In the genomic region with DNA sequence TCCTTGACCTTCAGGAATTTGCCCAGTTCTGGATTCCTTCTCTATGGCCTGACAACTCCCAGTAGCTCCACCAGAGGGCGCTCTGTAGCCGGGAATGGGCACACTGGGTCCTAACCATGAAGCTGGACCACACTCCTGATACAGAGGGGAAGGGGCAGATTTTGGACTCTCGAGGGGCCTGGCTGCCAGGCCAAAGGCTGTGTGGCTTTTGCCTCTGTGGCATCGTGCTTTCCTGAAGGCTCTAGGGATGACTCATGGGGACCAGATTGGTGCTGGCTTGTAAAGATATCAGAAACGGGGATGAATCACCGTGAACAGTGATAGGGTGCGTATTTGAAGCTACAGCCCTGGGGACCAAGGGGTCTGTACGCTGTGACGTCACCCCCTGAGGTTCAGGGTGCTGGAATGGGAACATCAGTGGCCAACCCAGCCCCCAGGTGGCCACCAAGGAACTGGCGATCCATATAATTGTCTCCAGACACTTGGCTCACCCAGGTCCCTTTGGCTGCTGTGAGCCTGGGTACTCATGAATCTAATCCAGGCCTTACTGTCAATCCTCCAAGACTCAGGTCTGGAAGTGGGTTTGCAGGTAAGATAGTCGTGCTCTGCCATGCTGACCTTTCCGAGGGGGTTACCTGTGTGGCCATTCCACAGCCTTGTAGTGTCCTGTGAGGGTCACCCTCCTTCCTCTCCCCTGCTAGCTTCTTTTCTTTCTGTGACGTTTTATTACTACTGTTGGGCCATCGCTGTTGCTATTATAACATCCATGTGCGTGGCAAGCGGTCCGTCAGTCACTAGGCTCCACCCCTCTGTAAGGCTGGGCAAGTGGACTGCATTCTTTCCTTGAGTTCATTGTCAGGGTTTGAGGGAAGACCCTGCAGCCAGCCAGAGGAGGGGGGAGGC, we compare ENCODE assay signal across 9 mouse cellular contexts. TPM values are rescaled to one million over a fixed set of nuclear protein-coding genes. Genes with fewer than 3 reads are reported as not detected.
DNase-seq lines count a peak whose midpoint lies in the region; ATAC-seq and TF ChIP-seq lines count a peak whose summit lies in the region.
"Had no signal": no experiment of that assay in that cellular context is flagged by ENCODE, and none has a peak within 500 bp of the region (broad histone marks: within the 10 kb centered on the region; RNA-seq: fewer than 3 reads in every experiment).

No protein-coding gene starts in this region.

- no peaks in the 10 kb centered on the region for H3K9me3 ChIP-seq in ES-Bruce4 (replicated peaks; ENCODE audit: control insufficient read depth, insufficient read depth, low read length, poor library complexity, severe bottlenecking)
- no peaks in the 10 kb centered on the region for H3K9me3 ChIP-seq in embryonic facial prominence, embryonic 15.5 days (replicated peaks)
- H3K9me3 ChIP-seq in heart, embryonic 13.5 days: peaks cover 11% of the 10 kb centered on the region; the same call in 1 of the 2 replicates
- no peaks in the 10 kb centered on the region for H3K9me3 ChIP-seq in kidney, postnatal 0 days (replicated peaks; ENCODE audit: low read length)
- H3K9me3 ChIP-seq: heart, embryonic 15.5 days had no signal

- no peaks in the 10 kb centered on the region for H3K36me3 ChIP-seq in ES-Bruce4 (ENCODE audit: control insufficient read depth, insufficient read depth, low read length, poor library complexity, severe bottlenecking)
- no peaks in the 10 kb centered on the region for H3K36me3 ChIP-seq in embryonic facial prominence, embryonic 15.5 days
- no peaks in the 10 kb centered on the region for H3K36me3 ChIP-seq in heart, embryonic 13.5 days
- no peaks in the 10 kb centered on the region for H3K36me3 ChIP-seq in kidney, postnatal 0 days (ENCODE audit: insufficient read depth, low read length)
- H3K36me3 ChIP-seq: heart, embryonic 15.5 days had no signal

- H3K4me3 ChIP-seq in ES-Bruce4 (ENCODE audit: low read depth, low read length): no peak overlapping the region
- no peak overlapping the region for H3K4me3 ChIP-seq in bone marrow, adult 2 months (replicated peaks; ENCODE audit: control insufficient read depth, low read depth, low read length)
- H3K4me3 ChIP-seq in embryonic facial prominence, embryonic 15.5 days (replicated peaks): no peak overlapping the region
- H3K4me3 ChIP-seq in heart, embryonic 13.5 days: no peak overlapping the region
- no peak overlapping the region for H3K4me3 ChIP-seq in kidney, postnatal 0 days (replicated peaks; ENCODE audit: low read depth, low read length)
- H3K4me3 ChIP-seq: heart, embryonic 15.5 days had no signal

- 51% methylated on average over 17 of the region's 17 CpGs for WGBS in bone marrow, adult 2 months
- 41% methylated on average over 17 of the region's 17 CpGs for WGBS in embryonic facial prominence, embryonic 15.5 days
- WGBS in heart, embryonic 13.5 days: 44% methylated on average over 17 of the region's 17 CpGs
- 45% methylated on average over 17 of the region's 17 CpGs for WGBS in kidney, postnatal 0 days

- no peak overlapping the region for H3K27ac ChIP-seq in ES-Bruce4 (ENCODE audit: insufficient read depth, low read length)
- H3K27ac ChIP-seq in bone marrow, adult 2 months (ENCODE audit: control insufficient read depth, insufficient read depth, low read depth, low read length, poor library complexity): 0 out of 2 replicates have a peak overlapping the region, but pooled peaks have one; percentile 17
- H3K27ac ChIP-seq in embryonic facial prominence, embryonic 15.5 days (replicated peaks): peak overlapping the region; percentile 63
- H3K27ac ChIP-seq in heart, embryonic 13.5 days (replicated peaks): peak overlapping the region; percentile 42; the same call in 1 of the 2 replicates
- peak overlapping the region; percentile 68; the same call in 1 of the 2 replicates for H3K27ac ChIP-seq in kidney, postnatal 0 days
- H3K27ac ChIP-seq: heart, embryonic 15.5 days had no signal

- peak; percentile 96 for TF ChIP-seq CTCF in ES-Bruce4 (IDR thresholded peaks at IDR 0.05; ENCODE audit: low read depth, low read length)
- peak; percentile 88 for TF ChIP-seq CTCF in bone marrow, adult 2 months (IDR thresholded peaks at IDR 0.05; ENCODE audit: control insufficient read depth, insufficient read depth, low read length)
- peak; percentile 97 for TF ChIP-seq CTCF in kidney, postnatal 0 days (IDR thresholded peaks at IDR 0.05; ENCODE audit: low read depth)

- no peak for ATAC-seq in embryonic facial prominence, embryonic 15.5 days (ENCODE audit: insufficient number of reproducible peaks, low FRiP score, low TSS enrichment, low read depth)
- no peak for ATAC-seq in heart, embryonic 13.5 days (ENCODE audit: extremely low read depth, insufficient number of reproducible peaks, low FRiP score, low TSS enrichment)
- peak; percentile 9; the same call in 1 of the 2 replicates for ATAC-seq in kidney, postnatal 0 days (replicated peaks; ENCODE audit: low FRiP score, low read depth)
- peak; percentile 63 for ATAC-seq in megakaryocyte, adult 5-6 weeks (ENCODE audit: poor library complexity, severe bottlenecking)

- TF ChIP-seq EP300 in ES-Bruce4 (IDR thresholded peaks at IDR 0.05; ENCODE audit: insufficient read depth, low read depth, low read length): no peak

- DNase-seq in kidney, postnatal 0 days (ENCODE audit: low spot score): peak; percentile 75
- peak; percentile 76 to 83 for DNase-seq in right cerebral cortex, postnatal 10 days (ENCODE audit: low spot score in 2 of 2)
- peak; percentile 66 to 78 for DNase-seq in urinary bladder, postnatal 4 days (ENCODE audit: low spot score in 2 of 2)

- no peak overlapping the region for H3K9ac ChIP-seq in ES-Bruce4 (ENCODE audit: low read depth, poor library complexity, severe bottlenecking)
- no peak overlapping the region for H3K9ac ChIP-seq in embryonic facial prominence, embryonic 15.5 days
- H3K9ac ChIP-seq in heart, embryonic 13.5 days: no peak overlapping the region
- H3K9ac ChIP-seq in kidney, postnatal 0 days (ENCODE audit: low read depth, low read length): no peak overlapping the region
- H3K9ac ChIP-seq: heart, embryonic 15.5 days had no signal

- H3K4me1 ChIP-seq in ES-Bruce4 (ENCODE audit: control insufficient read depth, insufficient read depth, low read length): no peaks in the 10 kb centered on the region
- H3K4me1 ChIP-seq in bone marrow, adult 2 months (ENCODE audit: control insufficient read depth, insufficient read depth, low read length): peaks cover 3% of the 10 kb centered on the region; the same call in 1 of the 2 replicates
- peaks cover 15% of the 10 kb centered on the region for H3K4me1 ChIP-seq in embryonic facial prominence, embryonic 15.5 days
- H3K4me1 ChIP-seq in heart, embryonic 13.5 days: peaks cover 21% of the 10 kb centered on the region
- H3K4me1 ChIP-seq in kidney, postnatal 0 days (replicated peaks; ENCODE audit: insufficient read depth, low read length): 0 out of 2 replicates have a peak, but pooled peaks cover 6% of the 10 kb centered on the region

- no peaks in the 10 kb centered on the region for H3K27me3 ChIP-seq in ES-Bruce4 (ENCODE audit: control insufficient read depth, insufficient read depth, low read length, poor library complexity, severe bottlenecking)
- no peaks in the 10 kb centered on the region for H3K27me3 ChIP-seq in embryonic facial prominence, embryonic 15.5 days
- H3K27me3 ChIP-seq in heart, embryonic 13.5 days (replicated peaks): peaks cover 8% of the 10 kb centered on the region
- H3K27me3 ChIP-seq in kidney, postnatal 0 days (ENCODE audit: insufficient read depth, low read length): no peaks in the 10 kb centered on the region
- H3K27me3 ChIP-seq: heart, embryonic 15.5 days had no signal

- no peak overlapping the region for H3K4me2 ChIP-seq in embryonic facial prominence, embryonic 15.5 days (replicated peaks)
- H3K4me2 ChIP-seq in heart, embryonic 13.5 days: no peak overlapping the region
- 0 out of 2 replicates have a peak overlapping the region, but pooled peaks have one; percentile 25 for H3K4me2 ChIP-seq in kidney, postnatal 0 days (ENCODE audit: low read length)

- TF ChIP-seq POLR2A in ES-Bruce4 (IDR thresholded peaks at IDR 0.05; ENCODE audit: insufficient read depth, low read length): no peak
- TF ChIP-seq POLR2A in bone marrow, adult 2 months (IDR thresholded peaks at IDR 0.05; ENCODE audit: borderline replicate concordance, control insufficient read depth, low read depth, low read length): no peak

RNA-seq across cellular contexts. Expression of gene Wnt7b, which starts 17.0 kb away (rescaled TPM):
- polyA plus RNA-seq in ES-Bruce4 (2011; ENCODE audit: insufficient read depth, insufficient read length, low read depth, missing spikeins): 29.8 and 30.2 TPM in 2 replicates
- not detected in 2 replicates for polyA plus RNA-seq in bone marrow, adult 2 months (2011; ENCODE audit: insufficient read depth, insufficient read length, low replicate concordance, missing spikeins)
- polyA plus RNA-seq in embryonic facial prominence, embryonic 15.5 days (2015; fragmentation: Nextera tagmentation; extraction: Ambion mirVana): 36.0 and 40.9 TPM in 2 replicates
- polyA plus RNA-seq in heart, embryonic 13.5 days (2015; fragmentation: Nextera tagmentation; extraction: Ambion mirVana): 3.5 and 4.6 TPM in 2 replicates
- 24.9 and 26.3 TPM in 2 replicates for polyA plus RNA-seq in kidney, postnatal 0 days (2015; fragmentation: Nextera tagmentation; extraction: Ambion mirVana)
- total RNA-seq in megakaryocyte, adult 5-6 weeks (2015): not detected in 2 replicates
- not detected in 2 replicates for total RNA-seq in megakaryocyte, adult 5-6 weeks (2017)

Comparison
In these comparisons a context has a peak if more than half of its experiments do, and no peak if none do; other contexts are left out.
1. ATAC-seq: peak in kidney, postnatal 0 days (single experiment) and megakaryocyte, adult 5-6 weeks (single experiment); none in embryonic facial prominence, embryonic 15.5 days (single experiment) and heart, embryonic 13.5 days (single experiment).
2. Peak in every context shown above with its lines, with median percentiles within 50 percentile points of each other: CTCF ChIP-seq and DNase-seq.